14 mouse cellular contexts compared by ENCODE assay signal in the genomic region with DNA sequence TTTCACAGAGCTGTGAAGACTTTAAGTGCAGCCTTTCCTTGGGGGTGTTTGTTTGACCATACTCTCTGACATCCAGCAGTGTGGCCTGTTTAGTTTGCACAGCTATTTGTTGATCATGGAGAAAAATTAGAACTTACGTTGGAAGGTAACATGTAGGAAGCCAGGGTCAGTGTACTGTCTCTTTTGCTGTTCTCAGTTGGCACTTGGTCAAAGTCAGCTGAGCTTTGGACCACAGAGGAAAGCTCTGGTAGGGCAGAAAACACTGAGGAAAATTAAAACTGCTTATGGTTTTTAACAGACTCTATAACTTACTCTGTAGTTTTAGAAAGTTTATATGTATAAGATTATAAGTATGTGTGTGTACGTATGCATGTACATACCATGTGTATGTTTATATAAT.
"Had no signal": no experiment of that assay in that cellular context is flagged by ENCODE, and none has a peak within 500 bp of the region (broad histone marks: within the 10 kb centered on the region; RNA-seq: fewer than 3 reads in every experiment).

No protein-coding gene starts in this region.

- H3K9ac ChIP-seq: liver, embryonic 12.5 days; liver, embryonic 15.5 days; lung, embryonic 15.5 days had no signal

- H3K36me3 ChIP-seq: liver, embryonic 12.5 days; liver, embryonic 15.5 days; lung, embryonic 15.5 days had no signal

- H3K9me3 ChIP-seq: liver, embryonic 12.5 days; liver, embryonic 15.5 days; lung, embryonic 15.5 days had no signal

- H3K4me1 ChIP-seq: liver, embryonic 12.5 days; liver, embryonic 15.5 days; lung, embryonic 15.5 days had no signal

- ATAC-seq: intestine, postnatal 0 days; liver, embryonic 12.5 days had no signal

- DNase-seq: layer of hippocampus, postnatal 36 days; lung, adult 18-20 months; lung, postnatal 10 days; lung, postnatal 36 days; midbrain, embryonic 14.5 days; thymus, adult 18-20 months; thymus, postnatal 14 days; thymus, postnatal 4 days had no signal

- H3K27ac ChIP-seq: left cerebral cortex, adult 2 months; liver, embryonic 12.5 days; liver, embryonic 15.5 days; lung, embryonic 15.5 days had no signal

- H3K4me3 ChIP-seq: left cerebral cortex, adult 2 months; liver, embryonic 12.5 days; liver, embryonic 15.5 days; lung, embryonic 15.5 days had no signal

- H3K4me2 ChIP-seq: liver, embryonic 12.5 days; liver, embryonic 15.5 days; lung, embryonic 15.5 days; midbrain, embryonic 11.5 days had no signal

- H3K27me3 ChIP-seq: liver, embryonic 12.5 days; liver, embryonic 15.5 days; lung, embryonic 15.5 days had no signal
